Mouse (Mus musculus): ENCODE data around the gene Tiam1. TPM values are rescaled to one million over a fixed set of nuclear protein-coding genes. Genes with fewer than 3 reads are reported as not detected.

The Tiam1 gene
- polyA plus RNA-seq (2016; fragmentation: Nextera tagmentation; extraction: Ambion mirVana), result 13.3 and 16.4 TPM in 2 replicates

- H3K36me3 ChIP-seq, result no peaks in the 10 kb centered on the region
- H3K27me3 ChIP-seq (ENCODE audit: insufficient read depth, poor library complexity, severe bottlenecking), result no peaks in the 10 kb centered on the region
- DNase-seq (ENCODE audit: low spot score), result peak; percentile 99
- peaks cover 33% of the 10 kb centered on the region for H3K4me1 ChIP-seq
- H3K9me3 ChIP-seq, result no peaks in the 10 kb centered on the region
- under 1% methylated on average over 64 of the region's 64 CpGs for WGBS
- H3K27ac ChIP-seq, result peak within 1 kb of the TSS; percentile 95
- peak within 1 kb of the TSS; percentile 67 for H3K4me3 ChIP-seq
Observed at GRCm38 (mm10) chr16:90143760-90144516, at the start of gene Tiam1. TSS of gene Tiam1 (minus strand) at chr16:90143769.

GRCm38 (mm10) chr16:90191289-90191688, 47.7 kb upstream of the Tiam1 start:
- Histone ChIP-seq H3K4me1 (peaks cover 7% of the 10 kb centered on the region), H3K9me3 (no peaks in the 10 kb centered on the region), H3K27me3 (ENCODE audit: insufficient read depth, poor library complexity, severe bottlenecking) (no peaks in the 10 kb centered on the region), H3K36me3 (no peaks in the 10 kb centered on the region), H3K4me3 (no peak overlapping the region), H3K27ac (no peak overlapping the region)
- no peak for DNase-seq (ENCODE audit: low spot score)
- 71% methylated on average over 6 of the region's 6 CpGs for WGBS

GRCm38 (mm10) chr16:90187453-90187852, 43.9 kb upstream of the Tiam1 start:
- Histone ChIP-seq H3K9me3 (no peaks in the 10 kb centered on the region), H3K27ac (no peak overlapping the region), H3K27me3 (ENCODE audit: insufficient read depth, poor library complexity, severe bottlenecking) (no peaks in the 10 kb centered on the region), H3K36me3 (no peaks in the 10 kb centered on the region), H3K4me1 (peaks cover 6% of the 10 kb centered on the region), H3K4me3 (no peak overlapping the region)
- peak; percentile 82 for DNase-seq (ENCODE audit: low spot score)
- 27% methylated on average over 13 of the region's 13 CpGs for WGBS

GRCm38 (mm10) chr16:90185928-90186588, 42.5 kb upstream of the Tiam1 start:
- WGBS, result 38% methylated on average over 8 of the region's 8 CpGs
- H3K27ac ChIP-seq, result no peak overlapping the region
- H3K4me3 ChIP-seq, result no peak overlapping the region
- H3K9me3 ChIP-seq, result no peaks in the 10 kb centered on the region
- H3K36me3 ChIP-seq, result no peaks in the 10 kb centered on the region
- no peak for DNase-seq (ENCODE audit: low spot score)
- no peaks in the 10 kb centered on the region for H3K27me3 ChIP-seq (ENCODE audit: insufficient read depth, poor library complexity, severe bottlenecking)
- H3K4me1 ChIP-seq, result peaks cover 6% of the 10 kb centered on the region

- 77% methylated on average over 6 of the region's 6 CpGs for WGBS
- Histone ChIP-seq H3K27ac (no peak overlapping the region), H3K27me3 (ENCODE audit: insufficient read depth, poor library complexity, severe bottlenecking) (no peaks in the 10 kb centered on the region), H3K9me3 (no peaks in the 10 kb centered on the region), H3K4me1 (peaks cover 6% of the 10 kb centered on the region), H3K36me3 (no peaks in the 10 kb centered on the region), H3K4me3 (no peak overlapping the region)
- no peak for DNase-seq (ENCODE audit: low spot score)
Observed at GRCm38 (mm10) chr16:90184135-90184534, 40.6 kb upstream of the Tiam1 start.

GRCm38 (mm10) chr16:90181673-90182072, 38.1 kb upstream of the Tiam1 start:
- Histone ChIP-seq H3K9me3 (no peaks in the 10 kb centered on the region), H3K36me3 (no peaks in the 10 kb centered on the region), H3K27me3 (ENCODE audit: insufficient read depth, poor library complexity, severe bottlenecking) (no peaks in the 10 kb centered on the region), H3K4me3 (no peak overlapping the region), H3K27ac (no peak overlapping the region), H3K4me1 (no peaks in the 10 kb centered on the region)
- DNase-seq (ENCODE audit: low spot score), result no peak
- 86% methylated on average over 8 of the region's 8 CpGs for WGBS

- WGBS, result 78% methylated on average over 6 of the region's 6 CpGs
- Histone ChIP-seq H3K9me3 (no peaks in the 10 kb centered on the region), H3K27me3 (ENCODE audit: insufficient read depth, poor library complexity, severe bottlenecking) (no peaks in the 10 kb centered on the region), H3K36me3 (no peaks in the 10 kb centered on the region), H3K27ac (no peak overlapping the region), H3K4me3 (no peak overlapping the region), H3K4me1 (no peaks in the 10 kb centered on the region)
- DNase-seq (ENCODE audit: low spot score), result no peak
Observed at GRCm38 (mm10) chr16:90180975-90181374, 37.4 kb upstream of the Tiam1 start.

- H3K9me3 ChIP-seq, result no peaks in the 10 kb centered on the region
- DNase-seq (ENCODE audit: low spot score), result no peak
- H3K4me3 ChIP-seq, result no peak overlapping the region
- H3K27me3 ChIP-seq (ENCODE audit: insufficient read depth, poor library complexity, severe bottlenecking), result no peaks in the 10 kb centered on the region
- 75% methylated on average over 5 of the region's 5 CpGs for WGBS
- no peaks in the 10 kb centered on the region for H3K36me3 ChIP-seq
- H3K27ac ChIP-seq, result no peak overlapping the region
- H3K4me1 ChIP-seq, result no peaks in the 10 kb centered on the region
Observed at GRCm38 (mm10) chr16:90179892-90180291, 36.3 kb upstream of the Tiam1 start.

GRCm38 (mm10) chr16:90178404-90178803, 34.8 kb upstream of the Tiam1 start:
- Histone ChIP-seq H3K4me1 (no peaks in the 10 kb centered on the region), H3K4me3 (no peak overlapping the region), H3K36me3 (no peaks in the 10 kb centered on the region), H3K27ac (no peak overlapping the region), H3K9me3 (no peaks in the 10 kb centered on the region), H3K27me3 (ENCODE audit: insufficient read depth, poor library complexity, severe bottlenecking) (no peaks in the 10 kb centered on the region)
- WGBS, result 87% methylated on average over 3 of the region's 3 CpGs
- DNase-seq (ENCODE audit: low spot score), result no peak

- H3K4me3 ChIP-seq, result no peak overlapping the region
- no peaks in the 10 kb centered on the region for H3K4me1 ChIP-seq
- H3K9me3 ChIP-seq, result no peaks in the 10 kb centered on the region
- WGBS, result 73% methylated on average over 8 of the region's 8 CpGs
- H3K27ac ChIP-seq, result no peak overlapping the region
- no peaks in the 10 kb centered on the region for H3K27me3 ChIP-seq (ENCODE audit: insufficient read depth, poor library complexity, severe bottlenecking)
- no peak for DNase-seq (ENCODE audit: low spot score)
- H3K36me3 ChIP-seq, result no peaks in the 10 kb centered on the region
Observed at GRCm38 (mm10) chr16:90177425-90177824, 33.9 kb upstream of the Tiam1 start.

- no peak overlapping the region for H3K4me3 ChIP-seq
- H3K36me3 ChIP-seq, result no peaks in the 10 kb centered on the region
- H3K9me3 ChIP-seq, result no peaks in the 10 kb centered on the region
- H3K27ac ChIP-seq, result no peak overlapping the region
- no peak for DNase-seq (ENCODE audit: low spot score)
- no peaks in the 10 kb centered on the region for H3K4me1 ChIP-seq
- H3K27me3 ChIP-seq (ENCODE audit: insufficient read depth, poor library complexity, severe bottlenecking), result no peaks in the 10 kb centered on the region
- WGBS, result 56% methylated on average over 10 of the region's 10 CpGs
Observed at GRCm38 (mm10) chr16:90176472-90176871, 32.9 kb upstream of the Tiam1 start.

GRCm38 (mm10) chr16:90171416-90171815, 27.8 kb upstream of the Tiam1 start:
- no peak overlapping the region for H3K4me3 ChIP-seq
- H3K9me3 ChIP-seq, result no peaks in the 10 kb centered on the region
- no peaks in the 10 kb centered on the region for H3K36me3 ChIP-seq
- no peak for DNase-seq (ENCODE audit: low spot score)
- no peaks in the 10 kb centered on the region for H3K27me3 ChIP-seq (ENCODE audit: insufficient read depth, poor library complexity, severe bottlenecking)
- WGBS, result 64% methylated on average over 8 of the region's 8 CpGs
- no peak overlapping the region for H3K27ac ChIP-seq
- H3K4me1 ChIP-seq, result peaks cover 5% of the 10 kb centered on the region; the same call in 1 of the 2 replicates

- Histone ChIP-seq H3K9me3 (no peaks in the 10 kb centered on the region), H3K4me3 (no peak overlapping the region), H3K27me3 (ENCODE audit: insufficient read depth, poor library complexity, severe bottlenecking) (no peaks in the 10 kb centered on the region), H3K4me1 (peaks cover 5% of the 10 kb centered on the region; the same call in 1 of the 2 replicates), H3K27ac (no peak overlapping the region), H3K36me3 (no peaks in the 10 kb centered on the region)
- WGBS, result 82% methylated on average over 1 of the region's 1 CpGs
- no peak for DNase-seq (ENCODE audit: low spot score)
Observed at GRCm38 (mm10) chr16:90170676-90171075, 27.1 kb upstream of the Tiam1 start.

Measured in heart, embryonic 10.5 days (tissue).